Mouse (Mus musculus) c-Kit-negative CD71-positive TER-119-positive erythroid progenitor cells, embryonic 14.5 days (primary cell): Measurements from ENCODE around the gene 1810010D01Rik.

Source experiments
- DNase-seq: peaks from one replicate; pipeline ENCODE4 v3.0.0-alpha.2; 2013; ENCODE audit warnings: low read depth, low spot score

The 1810010D01Rik gene

DNA sequence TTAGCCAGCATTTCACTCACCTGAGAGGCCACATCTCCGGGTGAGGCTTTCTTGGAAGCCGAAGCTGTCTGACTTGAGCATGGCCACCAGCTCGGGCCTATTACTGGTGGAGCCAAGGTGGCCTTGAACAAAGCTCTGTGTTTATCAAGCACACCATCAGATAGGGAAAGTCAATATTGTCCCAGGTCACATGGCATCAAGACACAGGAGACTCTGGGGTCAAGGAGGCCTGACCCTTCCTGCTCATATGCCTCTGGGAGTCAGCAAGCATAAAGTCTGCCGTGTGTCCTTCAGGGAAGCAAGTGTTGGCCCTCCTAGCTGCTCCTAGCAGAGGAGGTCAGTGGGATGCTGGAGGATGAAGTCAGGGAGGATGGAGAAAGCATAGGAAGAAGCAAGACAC lies at the start of gene 1810010D01Rik:
1810010D01Rik (minus strand) TSS at position 114 of the 400 bp plus-strand sequence.
- DNase-seq = no peak

- DNase-seq = no peak
Observed at GRCm38 (mm10) chr7:145256092-145256491, 48.2 kb upstream of the 1810010D01Rik start.

DNA sequence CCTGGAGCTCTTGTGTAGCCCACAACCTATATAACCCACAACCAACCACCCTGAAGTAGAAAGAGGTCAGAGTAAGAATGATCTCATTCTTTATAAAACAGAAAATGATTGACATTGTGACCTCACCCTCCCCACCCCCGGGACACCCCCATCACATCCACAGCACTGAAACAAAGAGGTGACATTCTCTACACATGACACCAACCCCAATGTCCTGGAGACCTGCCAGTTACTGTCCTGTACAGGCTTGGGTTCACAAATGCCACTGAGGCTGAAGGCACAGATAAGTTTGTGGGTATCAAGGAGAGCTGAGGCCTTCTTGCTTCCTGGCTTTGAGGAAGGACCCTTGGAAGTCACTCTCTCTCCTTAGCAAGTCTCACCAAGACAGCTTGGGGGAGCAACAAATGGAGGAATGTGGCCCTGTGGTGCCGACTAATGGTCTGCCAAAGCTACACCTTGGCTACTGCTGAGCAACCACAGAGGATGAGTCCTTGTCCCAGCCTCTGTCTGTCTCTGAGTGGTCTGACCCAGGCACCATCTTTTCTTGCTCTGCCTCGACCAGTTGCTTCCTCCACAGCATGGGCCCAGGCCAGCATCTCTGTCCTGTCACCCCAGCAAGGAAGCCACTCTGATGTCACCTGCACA lies 46.2 kb upstream of the 1810010D01Rik start:
- no peak for DNase-seq

DNA sequence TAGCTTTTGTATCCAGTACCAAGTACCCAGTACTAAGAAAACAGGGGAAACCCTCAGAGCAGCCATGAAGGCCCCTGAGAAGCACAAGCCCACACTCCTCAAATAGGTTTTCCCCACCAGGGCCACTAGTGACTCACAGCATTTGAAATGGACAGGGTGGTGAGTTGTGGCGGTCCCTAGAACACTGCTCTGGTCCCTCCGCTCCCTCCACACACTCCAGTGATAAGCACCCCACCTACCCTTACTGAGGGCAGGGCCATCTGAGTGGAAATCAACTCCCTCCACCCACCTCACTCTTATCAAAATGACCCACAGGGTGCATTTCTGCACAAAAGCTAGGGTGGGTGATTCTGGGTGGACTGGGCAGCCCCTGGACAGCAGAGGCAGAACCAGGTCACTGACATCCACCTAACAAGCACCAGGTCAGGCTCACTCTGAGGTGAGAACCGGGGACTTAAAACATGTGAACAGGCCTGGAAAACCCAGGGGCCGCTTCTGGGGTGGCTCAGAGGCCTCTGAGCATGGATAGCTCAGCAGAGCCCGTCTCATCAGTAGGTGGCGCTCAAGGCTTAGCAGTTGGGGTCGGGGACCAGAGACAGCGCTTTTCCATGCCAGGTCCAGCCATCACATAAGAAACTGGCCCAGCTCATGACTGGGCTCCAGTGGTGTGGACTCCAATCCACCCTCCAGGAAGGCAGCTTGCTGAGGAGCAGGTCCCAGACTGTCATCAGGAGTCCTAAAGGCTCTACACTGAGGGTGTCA lies 45.0 kb upstream of the 1810010D01Rik start:
- no peak for DNase-seq

DNA sequence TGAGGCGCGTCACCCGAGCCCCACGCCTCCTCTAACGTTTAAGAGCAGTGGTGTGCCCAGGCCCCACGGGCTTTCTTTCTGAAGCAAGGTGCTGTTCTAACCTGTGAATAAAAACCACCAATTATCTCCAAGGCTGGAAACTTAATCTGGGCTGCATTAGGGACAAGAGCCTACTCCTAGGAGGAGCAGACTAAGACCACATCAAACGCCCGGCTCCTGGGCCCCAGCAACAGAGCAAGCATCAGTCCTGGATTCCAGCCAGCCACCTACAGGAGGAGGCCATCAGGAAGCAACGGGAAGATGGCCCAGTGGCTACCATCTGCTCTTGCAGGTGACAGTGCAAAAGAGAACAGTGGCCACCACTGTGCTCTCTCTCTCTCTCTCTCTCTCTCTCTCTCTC lies 42.3 kb upstream of the 1810010D01Rik start:
- DNase-seq = no peak

- DNase-seq = no peak
Observed at GRCm38 (mm10) chr7:145248911-145249310, 41.0 kb upstream of the 1810010D01Rik start.

DNA sequence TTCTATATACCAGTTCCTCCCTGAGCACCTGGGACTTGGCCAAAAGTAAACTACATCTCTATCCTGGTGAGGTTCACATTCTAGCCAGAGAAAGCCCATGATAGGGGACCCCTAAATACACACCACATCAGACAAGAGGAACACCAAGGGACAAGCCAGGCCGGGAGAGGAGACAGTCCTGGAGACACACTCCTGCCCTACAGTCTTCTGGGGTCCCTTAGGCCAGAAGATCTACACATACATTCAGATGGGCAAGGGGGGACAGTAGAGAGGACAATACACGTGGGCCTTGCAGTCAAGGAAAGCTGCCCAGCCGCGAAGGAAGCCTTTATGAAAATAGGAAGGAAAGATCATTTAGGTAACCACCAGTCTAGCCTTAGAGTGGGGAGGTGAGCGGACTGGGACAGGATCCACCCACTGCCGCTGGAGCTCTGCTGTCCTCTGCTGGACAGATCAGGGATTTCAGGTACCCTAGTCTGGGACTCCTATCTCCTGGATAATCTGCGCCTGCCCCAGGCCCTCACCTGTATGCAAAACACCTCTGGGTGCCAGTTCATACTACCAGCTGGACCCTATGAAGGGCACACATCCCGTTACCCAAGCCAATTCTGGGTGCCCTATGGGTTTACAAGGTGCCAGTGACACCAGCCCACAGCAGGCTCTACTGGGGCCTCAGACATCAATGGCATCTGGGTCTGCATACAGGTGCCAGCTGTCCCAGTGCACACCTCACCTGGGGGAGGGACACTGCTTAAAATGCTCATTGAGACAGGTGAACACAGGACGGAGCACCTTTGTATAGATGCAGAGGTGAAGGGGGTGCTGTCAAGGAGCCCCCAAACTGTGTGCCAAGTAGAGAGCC lies 35.2 kb upstream of the 1810010D01Rik start:
- no peak for DNase-seq

DNA sequence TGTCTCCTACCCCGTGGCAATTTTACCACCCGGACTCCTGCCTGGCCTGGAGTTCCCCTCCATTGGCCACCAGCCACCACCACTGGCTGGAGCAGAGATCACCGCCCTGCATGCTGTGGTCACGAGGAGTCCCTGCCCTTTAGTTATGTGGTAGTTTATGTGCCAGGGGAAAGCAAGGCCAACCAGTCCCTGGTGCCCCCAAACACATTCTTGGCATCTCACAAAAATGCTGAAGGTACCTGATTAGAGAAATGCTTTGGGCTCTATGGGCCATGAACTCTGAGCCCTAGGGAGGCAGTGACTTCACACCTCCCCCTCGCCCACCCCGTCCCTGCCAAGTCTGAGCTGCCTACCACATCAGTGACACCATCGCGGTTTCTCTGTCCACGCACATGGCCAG lies 34.1 kb upstream of the 1810010D01Rik start:
- no peak for DNase-seq

- no peak for DNase-seq
Observed at GRCm38 (mm10) chr7:145240929-145241328, 33.0 kb upstream of the 1810010D01Rik start.

DNA sequence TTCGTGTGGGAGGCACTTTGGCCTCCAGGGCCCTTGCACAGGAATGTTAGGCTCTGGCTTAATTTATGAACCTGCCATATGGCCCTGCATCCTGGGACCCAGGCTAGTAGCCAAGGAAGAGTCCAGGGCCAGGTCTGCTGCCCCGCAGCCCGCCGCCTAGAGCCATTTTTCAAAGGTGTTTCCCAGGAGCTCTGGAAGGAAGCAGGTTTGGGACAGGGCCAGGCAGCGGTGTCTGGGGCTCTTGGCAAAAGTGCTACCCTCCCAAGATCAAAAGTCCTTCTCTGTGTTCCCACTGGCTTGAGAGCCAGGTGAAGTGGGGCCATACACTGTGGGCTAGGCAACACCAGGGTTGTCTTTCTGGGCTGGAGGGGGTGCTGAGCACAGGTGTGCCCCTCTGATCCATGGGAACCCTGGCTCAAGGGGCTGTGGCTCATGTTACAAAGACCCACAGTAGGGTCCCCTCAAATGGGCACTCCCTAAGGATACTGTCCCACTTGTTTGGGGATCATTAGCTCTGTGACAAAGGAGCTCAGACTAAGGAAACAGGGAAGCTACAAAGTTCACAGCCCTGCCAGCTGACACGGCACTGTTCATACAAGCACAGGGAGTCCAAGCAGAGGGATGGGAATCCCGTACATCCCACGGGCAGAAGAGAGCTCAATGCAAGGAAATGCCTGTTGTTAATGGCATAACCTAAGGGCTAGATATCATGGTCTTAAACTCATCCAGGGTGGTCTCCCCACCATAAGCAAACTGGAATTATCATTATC lies 32.0 kb upstream of the 1810010D01Rik start:
- no peak for DNase-seq

GRCm38 (mm10) chr7:145239145-145239544 lies 31.2 kb upstream of the 1810010D01Rik start:
- no peak for DNase-seq

DNA sequence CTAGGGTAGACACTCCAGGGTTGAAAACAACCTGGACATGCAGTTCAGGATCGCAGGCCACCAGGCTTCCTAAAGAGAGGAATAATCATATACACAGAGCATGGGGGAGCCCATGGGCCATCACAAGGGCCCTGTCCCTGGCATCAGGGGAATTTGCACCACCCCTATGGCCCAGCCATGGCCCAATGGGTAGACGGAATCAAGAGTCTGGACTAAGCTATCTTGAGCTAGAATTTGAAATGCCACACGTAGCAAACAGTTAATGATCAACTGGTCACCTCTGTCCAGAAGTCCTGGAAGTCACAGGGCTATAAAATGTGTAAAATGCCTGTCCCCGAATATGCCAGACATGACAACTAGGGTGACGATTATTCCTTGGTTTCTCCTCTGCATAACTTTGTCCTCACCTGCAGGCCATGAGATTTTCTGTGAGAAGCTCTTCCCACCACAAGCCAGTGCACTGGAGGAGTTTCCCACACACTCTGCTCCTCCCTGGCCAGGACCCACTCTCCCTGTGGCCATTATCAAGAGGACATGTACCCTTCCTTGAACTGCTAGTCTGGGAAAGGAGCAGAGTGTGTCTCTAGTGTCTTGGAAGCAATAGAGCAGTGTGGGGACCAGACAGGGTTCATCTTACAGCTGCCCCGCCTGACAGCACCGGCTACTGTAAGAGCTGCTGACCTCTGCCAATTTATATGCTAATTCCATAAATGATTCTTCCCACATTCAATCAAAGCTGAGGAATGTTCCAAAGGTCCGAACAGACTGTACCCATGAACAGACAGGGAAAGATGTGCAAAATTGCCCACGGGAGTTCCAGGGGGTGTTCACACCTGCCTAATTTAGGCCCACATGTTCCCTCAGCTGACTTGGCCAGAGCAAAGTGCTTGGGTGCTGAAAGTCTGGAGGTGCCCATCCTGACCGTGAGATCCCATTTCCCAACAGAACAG lies 27.2 kb upstream of the 1810010D01Rik start:
- DNase-seq = no peak

GRCm38 (mm10) chr7:145231659-145232058 lies 23.7 kb upstream of the 1810010D01Rik start:
- DNase-seq = no peak

DNA sequence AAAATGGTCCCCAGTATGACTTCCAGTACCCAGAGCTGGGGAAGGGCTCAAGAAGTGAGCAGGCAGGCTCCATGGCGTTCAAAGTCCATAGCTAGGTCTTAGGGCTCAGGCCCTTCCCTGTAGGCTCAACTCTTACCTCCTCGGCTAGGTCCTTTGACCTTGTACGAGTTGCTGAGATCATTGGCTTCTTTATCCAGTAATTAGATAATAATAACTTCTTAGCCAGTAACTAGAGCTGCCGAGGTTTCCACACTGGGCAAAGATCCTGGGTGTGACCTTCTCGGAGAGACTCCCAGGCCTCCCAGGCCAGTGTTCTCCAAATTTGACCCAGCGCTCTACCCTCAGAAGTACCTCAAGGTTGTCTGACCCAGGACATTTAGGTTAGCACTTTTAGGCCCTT lies 18.7 kb upstream of the 1810010D01Rik start:
- DNase-seq = no peak

- DNase-seq = no peak
Observed at GRCm38 (mm10) chr7:145225626-145226025, 17.7 kb upstream of the 1810010D01Rik start.

DNA sequence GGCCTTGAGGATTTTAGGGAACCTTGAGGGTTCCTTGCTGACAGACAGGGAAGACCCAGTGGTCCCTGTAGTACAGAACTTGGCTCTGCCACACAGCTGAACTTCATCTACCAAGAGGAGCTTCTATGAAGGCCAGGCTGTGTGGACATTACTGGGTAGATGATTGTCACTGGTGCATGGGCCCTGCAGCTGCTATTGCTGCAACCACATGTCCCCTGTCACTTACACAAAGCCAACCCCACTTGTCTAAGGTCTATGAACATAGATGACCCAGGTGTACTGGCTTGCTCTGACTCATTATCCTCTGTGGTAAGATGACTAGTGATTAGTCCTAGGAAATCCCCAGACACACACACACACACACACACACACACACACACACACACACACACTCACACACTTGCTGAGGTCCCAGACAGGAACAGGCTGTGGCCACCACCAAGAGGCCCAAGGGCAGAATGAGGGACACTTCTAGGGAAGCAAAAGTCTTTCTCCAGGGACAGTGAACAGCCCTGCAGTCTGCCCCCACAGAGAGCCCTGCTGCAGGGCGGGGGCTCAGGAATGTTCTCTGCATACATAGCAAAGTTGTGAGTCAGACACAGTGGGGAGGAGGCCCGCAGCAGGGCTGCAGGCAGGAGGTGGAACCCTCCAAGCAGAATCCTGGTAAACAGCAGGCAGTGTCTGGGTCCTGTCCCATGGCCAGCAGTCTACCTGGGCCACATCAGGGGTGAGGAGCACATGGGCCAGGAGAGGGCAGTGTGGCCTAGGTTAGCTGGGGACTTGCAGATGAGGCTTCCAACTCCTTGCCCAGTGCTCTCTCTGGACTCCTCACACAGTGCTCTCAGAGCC lies 14.1 kb upstream of the 1810010D01Rik start:
- no peak for DNase-seq

DNA sequence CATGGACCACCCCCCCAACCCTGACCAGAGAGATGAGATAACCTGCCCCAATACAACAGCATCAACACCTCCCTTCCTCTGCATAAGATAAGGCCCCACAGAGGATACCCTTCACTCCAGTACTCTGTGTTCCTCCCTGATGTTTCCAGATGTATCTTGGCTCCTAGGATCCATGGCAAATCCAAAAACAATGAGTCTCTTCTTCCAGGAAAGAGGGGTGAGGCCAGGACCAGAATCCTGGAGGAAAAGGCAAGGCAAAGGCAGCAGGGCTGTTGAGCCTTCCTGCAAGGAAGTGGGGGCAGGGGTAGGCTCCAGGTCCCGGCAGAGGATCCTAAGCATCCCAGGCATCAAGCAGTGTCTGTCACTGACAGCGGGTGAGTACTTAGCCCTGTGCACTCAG lies 13.4 kb upstream of the 1810010D01Rik start:
- DNase-seq = no peak

DNA sequence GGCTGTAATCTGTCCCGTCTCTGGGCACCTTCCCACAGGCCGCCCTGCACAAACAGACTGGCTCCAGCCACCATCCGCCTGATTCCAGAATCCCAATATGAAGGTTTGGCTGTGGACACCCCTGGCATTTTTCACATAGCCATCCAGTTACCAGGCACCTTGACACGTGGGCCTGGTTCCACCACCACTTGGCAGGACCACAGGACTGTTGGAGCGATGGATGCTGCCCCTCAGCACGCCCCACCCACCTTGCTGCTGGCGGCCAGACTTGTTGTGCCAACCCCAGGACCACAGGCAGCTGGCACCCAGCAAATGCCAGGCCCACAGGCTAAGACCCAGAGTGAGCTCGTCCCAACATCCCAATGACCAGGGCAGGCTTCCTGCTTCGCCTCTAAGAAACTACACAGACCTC lies 11.5 kb upstream of the 1810010D01Rik start:
- DNase-seq = no peak

DNA sequence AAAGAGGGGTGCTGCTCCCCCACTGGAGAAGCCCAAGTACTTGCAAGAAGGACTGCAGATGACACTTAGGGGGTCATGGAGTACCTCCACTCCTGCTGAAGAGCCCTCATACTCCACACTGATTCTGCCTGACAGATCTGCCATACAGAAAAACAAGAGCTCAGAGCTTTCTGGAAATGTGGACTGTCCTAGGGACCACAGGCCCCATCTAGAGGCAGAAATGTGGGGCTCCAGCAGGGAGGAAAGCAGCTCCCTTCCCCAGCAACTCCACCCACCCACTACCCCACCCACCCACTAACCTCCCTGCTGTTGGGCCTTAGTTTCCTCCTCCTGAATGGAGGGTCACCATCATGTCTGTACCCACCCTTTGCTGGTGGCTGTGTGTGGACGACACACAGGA lies 8.7 kb upstream of the 1810010D01Rik start:
- no peak for DNase-seq
